Mouse (Mus musculus): ENCODE data around the gene Lef1. TPM values are rescaled to one million over a fixed set of nuclear protein-coding genes. Genes with fewer than 3 reads are reported as not detected.

The Lef1 gene
- polyA plus RNA-seq, 2 experiments = 0.12 to 0.25 TPM

DNA sequence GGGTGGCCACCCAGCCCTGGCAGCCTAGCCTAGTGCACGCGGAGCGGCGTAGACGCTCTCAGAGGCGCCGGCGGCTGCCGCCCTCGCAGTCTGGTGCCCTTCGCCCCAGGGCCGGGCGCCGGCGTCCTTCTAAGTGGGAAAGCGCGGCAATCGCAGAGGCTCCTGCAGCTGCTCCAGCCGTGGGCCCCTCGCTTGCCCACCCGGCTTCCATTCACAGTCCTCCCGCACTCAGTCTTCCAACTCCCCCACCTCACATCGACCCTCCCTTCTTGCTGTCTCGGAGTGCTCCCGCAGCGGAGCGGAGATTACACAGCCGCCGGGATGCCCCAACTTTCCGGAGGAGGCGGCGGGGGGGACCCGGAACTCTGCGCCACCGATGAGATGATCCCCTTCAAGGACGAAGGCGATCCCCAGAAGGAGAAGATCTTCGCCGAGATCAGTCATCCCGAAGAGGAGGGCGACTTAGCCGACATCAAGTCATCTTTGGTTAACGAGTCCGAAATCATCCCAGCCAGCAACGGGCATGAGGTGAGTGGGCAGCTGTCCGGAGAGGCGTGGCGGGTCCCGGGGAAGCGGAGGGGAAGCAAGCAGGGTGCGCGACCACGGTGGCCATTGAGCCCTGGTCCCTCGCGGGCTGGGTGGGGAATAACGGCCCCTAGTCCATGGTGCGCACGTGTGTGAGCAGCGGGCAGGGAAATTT lies 1.0 kb downstream of the Lef1 start:
- WGBS (ENCODE audit: insufficient replicate concordance) = under 1% methylated on average over 58 of the region's 59 CpGs

DNA sequence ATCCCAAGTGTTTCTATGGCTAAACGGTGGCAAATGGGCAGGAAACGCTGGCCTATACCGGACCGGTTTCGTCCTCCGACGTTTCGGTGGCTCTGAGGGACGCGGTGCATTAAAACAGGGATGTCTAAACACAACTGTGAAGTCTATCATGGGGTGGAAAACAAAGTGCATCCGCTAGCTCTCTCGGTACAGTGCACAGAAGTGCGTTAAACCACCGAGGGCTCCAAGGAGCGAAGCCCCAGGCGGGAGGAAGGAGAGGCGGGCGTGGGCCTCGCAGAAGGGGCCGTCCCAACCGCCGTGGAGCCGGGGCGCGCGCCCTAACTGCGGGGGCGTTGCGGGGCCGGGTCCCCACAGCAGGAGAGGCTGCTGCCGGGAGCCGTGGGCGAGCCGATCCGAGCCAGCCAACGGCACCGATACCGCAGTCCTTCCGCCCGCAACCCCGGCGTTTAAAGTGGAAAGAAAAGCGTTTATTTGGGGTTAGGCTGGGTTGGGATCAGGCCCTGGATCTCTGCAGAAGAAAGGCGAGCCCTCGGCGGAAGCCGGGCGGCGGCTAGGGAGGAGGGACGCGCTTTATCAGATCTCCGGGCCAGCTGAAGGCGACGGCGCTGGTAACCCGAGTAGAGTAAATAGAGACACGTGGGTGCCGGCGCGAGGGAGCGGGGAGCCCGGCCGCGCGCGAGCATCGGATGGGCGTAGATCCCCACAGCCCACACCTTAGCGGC lies 1.7 kb downstream of the Lef1 start:
- H3K9me3 ChIP-seq (ENCODE audit: control insufficient read depth, low read length) = no peaks in the 10 kb centered on the region
- no peak for TF ChIP-seq EP300 (IDR thresholded peaks at IDR 0.05; ENCODE audit: low read depth)
- no peak for TF ChIP-seq CTCF (IDR thresholded peaks at IDR 0.05; ENCODE audit: low read depth)
- peaks cover 76% of the 10 kb centered on the region for H3K27me3 ChIP-seq (ENCODE audit: control insufficient read depth, insufficient read depth, low read length)
- no peaks in the 10 kb centered on the region for H3K4me1 ChIP-seq (replicated peaks; ENCODE audit: control insufficient read depth in 2 of 2, insufficient read depth in 2 of 2, low read length in 1 of 2)
- no peak overlapping the region for H3K9ac ChIP-seq (replicated peaks)
- no peak for ATAC-seq (ENCODE audit: insufficient read depth)
- H3K4me3 ChIP-seq (ENCODE audit: insufficient read depth in 1 of 2, low read depth in 2 of 2, low read length in 2 of 2) = peak overlapping the region; percentile 3 to 17; a peak in 2 of 4 replicates
- no peaks in the 10 kb centered on the region for H3K36me3 ChIP-seq (replicated peaks; ENCODE audit: control insufficient read depth, insufficient read depth, low read depth)
- WGBS (ENCODE audit: insufficient replicate concordance) = under 1% methylated on average over 69 of the region's 69 CpGs
- DNase-seq (ENCODE audit: low read depth in 3 of 3, low spot score in 3 of 3) = no peak
- H3K4me2 ChIP-seq (ENCODE audit: low read depth) = peak overlapping the region; percentile 43
- no peak overlapping the region for H3K27ac ChIP-seq

More for the DNA sequence above, 1.0 kb downstream of the Lef1 start:
- DNase-seq (ENCODE audit: low read depth in 3 of 3, low spot score in 3 of 3) = no peak
- Histone ChIP-seq H3K9ac (replicated peaks) (no peak overlapping the region), H3K27ac (no peak overlapping the region), H3K4me3 (ENCODE audit: insufficient read depth in 1 of 2, low read depth in 2 of 2, low read length in 2 of 2) (peak overlapping the region; percentile 10 to 29; a peak in 3 of 4 replicates), H3K4me1 (replicated peaks; ENCODE audit: control insufficient read depth in 2 of 2, insufficient read depth in 2 of 2, low read length in 1 of 2) (no peaks in the 10 kb centered on the region), H3K4me2 (ENCODE audit: low read depth) (peak overlapping the region; percentile 43), H3K9me3 (ENCODE audit: control insufficient read depth, low read length) (no peaks in the 10 kb centered on the region), H3K36me3 (replicated peaks; ENCODE audit: control insufficient read depth, insufficient read depth, low read depth) (no peaks in the 10 kb centered on the region), H3K27me3 (ENCODE audit: control insufficient read depth, insufficient read depth, low read length) (peaks cover 84% of the 10 kb centered on the region)
- TF ChIP-seq CTCF (IDR thresholded peaks at IDR 0.05; ENCODE audit: low read depth) = no peak
- no peak for TF ChIP-seq EP300 (IDR thresholded peaks at IDR 0.05; ENCODE audit: low read depth)
- ATAC-seq (ENCODE audit: insufficient read depth) = no peak

DNA sequence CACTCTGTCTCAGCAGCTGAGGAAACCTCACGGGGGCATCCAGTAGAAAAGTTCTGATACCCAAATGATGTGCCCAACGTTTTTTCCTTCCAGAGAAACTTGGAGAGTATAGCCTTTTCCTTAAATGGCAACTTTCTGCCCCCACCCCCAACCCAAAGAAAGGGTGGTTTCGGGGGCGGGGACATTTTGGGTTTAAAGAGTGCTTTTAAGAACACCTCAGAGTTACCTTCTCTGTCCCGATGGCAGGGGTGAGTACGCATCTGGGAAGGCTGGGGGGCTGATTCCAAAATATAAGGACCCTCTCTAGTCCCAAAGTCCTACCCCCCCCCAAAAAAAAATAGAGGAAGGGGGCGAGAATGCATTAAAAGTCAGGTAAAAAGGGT lies 2.3 kb downstream of the Lef1 start:
- no peaks in the 10 kb centered on the region for H3K36me3 ChIP-seq (replicated peaks; ENCODE audit: control insufficient read depth, insufficient read depth, low read depth)
- H3K27me3 ChIP-seq (ENCODE audit: control insufficient read depth, insufficient read depth, low read length) = peaks cover 71% of the 10 kb centered on the region
- no peak for ATAC-seq (ENCODE audit: insufficient read depth)
- no peak overlapping the region; a peak in 1 of 4 replicates for H3K4me3 ChIP-seq (ENCODE audit: insufficient read depth in 1 of 2, low read depth in 2 of 2, low read length in 2 of 2)
- H3K4me2 ChIP-seq (ENCODE audit: low read depth) = peak overlapping the region; percentile 43
- no peak overlapping the region for H3K27ac ChIP-seq
- TF ChIP-seq CTCF (IDR thresholded peaks at IDR 0.05; ENCODE audit: low read depth) (no peak), EP300 (IDR thresholded peaks at IDR 0.05; ENCODE audit: low read depth) (no peak)
- WGBS (ENCODE audit: insufficient replicate concordance) = under 1% methylated on average over 7 of the region's 7 CpGs
- no peaks in the 10 kb centered on the region for H3K4me1 ChIP-seq (replicated peaks; ENCODE audit: control insufficient read depth in 2 of 2, insufficient read depth in 2 of 2, low read length in 1 of 2)
- H3K9ac ChIP-seq (replicated peaks) = no peak overlapping the region
- DNase-seq (ENCODE audit: low read depth in 3 of 3, low spot score in 3 of 3) = no peak
- no peaks in the 10 kb centered on the region for H3K9me3 ChIP-seq (ENCODE audit: control insufficient read depth, low read length)

DNA sequence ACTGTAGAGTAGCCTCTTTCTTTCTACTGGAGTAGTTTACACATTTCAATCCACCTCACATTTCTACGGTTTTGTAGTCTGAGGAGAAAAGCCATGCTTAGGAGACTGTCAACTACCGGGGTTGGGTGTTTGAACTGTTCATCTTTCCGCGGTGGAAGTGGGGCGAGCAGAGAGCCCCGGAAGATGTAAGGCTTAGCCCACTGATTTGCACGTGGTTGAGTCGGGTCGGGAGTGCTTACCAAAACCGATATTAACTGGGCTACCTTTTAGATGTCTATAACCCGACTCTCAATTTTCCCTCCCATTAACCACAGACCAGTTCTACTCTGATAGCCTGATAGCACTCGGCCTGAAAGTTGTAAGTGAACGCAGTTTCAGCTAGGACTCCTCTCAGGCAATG lies 2.8 kb downstream of the Lef1 start:
- H3K27ac ChIP-seq = no peak overlapping the region
- H3K9ac ChIP-seq (replicated peaks) = no peak overlapping the region
- no peaks in the 10 kb centered on the region for H3K4me1 ChIP-seq (replicated peaks; ENCODE audit: control insufficient read depth in 2 of 2, insufficient read depth in 2 of 2, low read length in 1 of 2)
- H3K9me3 ChIP-seq (ENCODE audit: control insufficient read depth, low read length) = no peaks in the 10 kb centered on the region
- WGBS (ENCODE audit: insufficient replicate concordance) = 5% methylated on average over 13 of the region's 13 CpGs
- ATAC-seq (ENCODE audit: insufficient read depth) (no peak), DNase-seq (ENCODE audit: low read depth in 3 of 3, low spot score in 3 of 3) (no peak)
- peaks cover 66% of the 10 kb centered on the region for H3K27me3 ChIP-seq (ENCODE audit: control insufficient read depth, insufficient read depth, low read length)
- TF ChIP-seq EP300 (IDR thresholded peaks at IDR 0.05; ENCODE audit: low read depth) (no peak), CTCF (IDR thresholded peaks at IDR 0.05; ENCODE audit: low read depth) (no peak)
- H3K4me2 ChIP-seq (ENCODE audit: low read depth) = no peak overlapping the region
- no peaks in the 10 kb centered on the region for H3K36me3 ChIP-seq (replicated peaks; ENCODE audit: control insufficient read depth, insufficient read depth, low read depth)
- no peak overlapping the region for H3K4me3 ChIP-seq (ENCODE audit: insufficient read depth in 1 of 2, low read depth in 2 of 2, low read length in 2 of 2)

DNA sequence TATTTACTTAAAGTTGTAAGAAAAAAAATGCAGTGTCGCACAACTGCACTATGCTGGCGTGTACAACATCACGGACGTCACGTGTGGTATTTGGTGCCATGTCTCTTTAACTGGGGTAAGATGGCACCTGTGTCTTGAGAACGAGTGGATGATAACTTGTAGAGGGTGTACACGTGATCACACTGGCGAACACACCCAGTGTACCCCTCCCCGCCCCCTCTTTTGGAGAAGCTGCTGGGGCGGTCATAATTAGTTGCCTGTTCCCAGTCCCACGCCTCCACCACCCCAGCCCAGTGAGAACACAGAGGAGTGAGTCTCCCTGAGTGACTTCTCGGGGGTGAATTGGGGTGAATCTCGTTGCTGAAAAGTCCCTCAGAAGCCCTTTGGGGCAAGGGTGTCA lies 5.8 kb downstream of the Lef1 start:
- no peak for ATAC-seq (ENCODE audit: insufficient read depth)
- H3K4me2 ChIP-seq (ENCODE audit: low read depth) = no peak overlapping the region

More for the DNA sequence above, 5.8 kb downstream of the Lef1 start:
- peaks cover 36% of the 10 kb centered on the region for H3K27me3 ChIP-seq (ENCODE audit: control insufficient read depth, insufficient read depth, low read length)
- no peak overlapping the region for H3K4me3 ChIP-seq (ENCODE audit: insufficient read depth in 1 of 2, low read depth in 2 of 2, low read length in 2 of 2)
- H3K27ac ChIP-seq = no peak overlapping the region
- no peaks in the 10 kb centered on the region for H3K36me3 ChIP-seq (replicated peaks; ENCODE audit: control insufficient read depth, insufficient read depth, low read depth)
- 69% methylated on average over 13 of the region's 13 CpGs for WGBS (ENCODE audit: insufficient replicate concordance)
- no peak for DNase-seq (ENCODE audit: low read depth in 3 of 3, low spot score in 3 of 3)
- H3K4me1 ChIP-seq (replicated peaks; ENCODE audit: control insufficient read depth in 2 of 2, insufficient read depth in 2 of 2, low read length in 1 of 2) = no peaks in the 10 kb centered on the region
- TF ChIP-seq EP300 (IDR thresholded peaks at IDR 0.05; ENCODE audit: low read depth) (no peak), CTCF (IDR thresholded peaks at IDR 0.05; ENCODE audit: low read depth) (no peak)
- no peaks in the 10 kb centered on the region for H3K9me3 ChIP-seq (ENCODE audit: control insufficient read depth, low read length)
- H3K9ac ChIP-seq (replicated peaks) = no peak overlapping the region

Data from liver, embryonic 14.5 days (tissue).